Mouse (Mus musculus): Measurements from ENCODE around the gene Rapgef2. TPM values are rescaled to one million over a fixed set of nuclear protein-coding genes. Genes with fewer than 3 reads are reported as not detected.
"Not testable (repeated sequence)": the region's sequence is repeated elsewhere in the genome, so short reads cannot be mapped to it uniquely, and the experiment has no call there.

Rapgef2 gene
- polyA plus RNA-seq, 1 experiment = 0.01 TPM

DNA sequence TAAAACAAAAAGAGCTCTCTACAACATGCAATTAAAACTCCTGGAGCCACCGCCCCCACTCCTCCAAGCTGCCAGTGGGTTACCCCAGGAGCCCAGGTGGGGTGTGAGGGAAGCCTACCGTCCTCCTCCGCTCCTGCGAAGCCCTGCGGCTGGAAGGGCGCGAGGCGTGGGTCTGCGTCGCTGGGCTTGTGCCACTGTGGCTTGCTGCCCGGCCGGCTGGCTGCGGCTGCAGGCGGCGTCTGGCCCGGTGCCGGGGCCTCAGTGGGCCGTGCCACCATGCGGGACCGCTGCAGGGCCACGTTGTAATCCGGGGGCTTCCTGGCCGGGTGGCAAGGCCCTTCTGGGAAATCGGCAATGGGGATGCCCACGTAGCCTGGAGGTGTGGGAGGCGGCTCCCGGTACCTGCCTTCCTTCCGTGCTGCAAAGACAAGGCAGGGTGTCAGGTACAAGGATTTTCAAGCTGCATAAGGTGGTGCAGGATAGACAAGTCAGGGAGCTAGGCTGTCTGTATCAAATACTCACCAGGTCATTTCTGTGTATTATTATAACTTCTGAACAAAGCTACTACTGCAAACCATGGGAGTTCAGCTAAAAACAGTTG lies 219.8 kb downstream of the Rapgef2 start:
- H3K4me3 ChIP-seq (replicated peaks) = no peak overlapping the region
- TF ChIP-seq GATA1 (IDR thresholded peaks at IDR 0.05; ENCODE audit: low read length) (no peak), TAL1 (IDR thresholded peaks at IDR 0.05; ENCODE audit: low read length) (no peak)
- peaks cover 3% of the 10 kb centered on the region for H3K36me3 ChIP-seq (ENCODE audit: control insufficient read depth)
- no peaks in the 10 kb centered on the region for H3K4me1 ChIP-seq (ENCODE audit: control insufficient read depth)
- H3K27me3 ChIP-seq (ENCODE audit: control insufficient read depth) = no peaks in the 10 kb centered on the region
- H3K9me3 ChIP-seq (ENCODE audit: control insufficient read depth, low read length) = no peaks in the 10 kb centered on the region

GRCm38 (mm10) chr3:79064096-79064495 lies 222.2 kb downstream of the Rapgef2 start:
- H3K4me1 ChIP-seq (ENCODE audit: control insufficient read depth) = no peaks in the 10 kb centered on the region
- H3K36me3 ChIP-seq (ENCODE audit: control insufficient read depth) = peaks cover 3% of the 10 kb centered on the region
- no peak for TF ChIP-seq TAL1 (IDR thresholded peaks at IDR 0.05; ENCODE audit: low read length)
- no peak for TF ChIP-seq GATA1 (IDR thresholded peaks at IDR 0.05; ENCODE audit: low read length)
- H3K27me3 ChIP-seq (ENCODE audit: control insufficient read depth) = no peaks in the 10 kb centered on the region
- H3K4me3 ChIP-seq (replicated peaks) = no peak overlapping the region
- no peaks in the 10 kb centered on the region for H3K9me3 ChIP-seq (ENCODE audit: control insufficient read depth, low read length)

- no peaks in the 10 kb centered on the region for H3K9me3 ChIP-seq (ENCODE audit: control insufficient read depth, low read length)
- TF ChIP-seq TAL1 (IDR thresholded peaks at IDR 0.05; ENCODE audit: low read length) = no peak
- TF ChIP-seq GATA1 (IDR thresholded peaks at IDR 0.05; ENCODE audit: low read length) = no peak
- H3K36me3 ChIP-seq (ENCODE audit: control insufficient read depth) = no peaks in the 10 kb centered on the region; the same call in none of the 2 replicates
- H3K27me3 ChIP-seq (ENCODE audit: control insufficient read depth) = no peaks in the 10 kb centered on the region
- no peak overlapping the region for H3K4me3 ChIP-seq (replicated peaks)
- no peaks in the 10 kb centered on the region for H3K4me1 ChIP-seq (ENCODE audit: control insufficient read depth)
Observed at GRCm38 (mm10) chr3:79061426-79061825, 224.9 kb downstream of the Rapgef2 start.

- H3K4me1 ChIP-seq (ENCODE audit: control insufficient read depth); H3K36me3 ChIP-seq (ENCODE audit: control insufficient read depth); H3K9me3 ChIP-seq (ENCODE audit: control insufficient read depth, low read length); H3K4me3 ChIP-seq (replicated peaks); H3K27me3 ChIP-seq (ENCODE audit: control insufficient read depth): not testable (repeated sequence)
Observed at GRCm38 (mm10) chr3:79058491-79058890, 227.8 kb downstream of the Rapgef2 start.

DNA sequence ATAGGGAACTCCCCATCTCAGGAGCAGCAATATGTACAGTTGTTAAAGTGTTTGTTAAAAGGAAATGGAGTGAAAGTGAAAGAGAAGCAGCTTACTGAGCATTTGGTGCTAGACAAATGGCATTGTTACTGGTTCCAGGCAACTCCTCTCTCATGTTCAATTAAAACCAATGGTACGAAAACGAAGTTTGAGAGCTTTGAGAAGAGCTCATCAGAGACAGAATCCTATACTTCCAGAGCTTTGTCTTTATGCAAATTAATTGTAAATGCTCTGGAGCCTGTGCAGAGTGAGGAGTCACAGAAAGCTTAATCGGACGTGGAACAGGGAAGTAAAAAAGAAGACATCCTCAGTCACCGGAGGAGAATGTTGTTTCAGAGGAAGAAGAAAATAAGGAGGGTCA lies 241.1 kb downstream of the Rapgef2 start:
- no peak for TF ChIP-seq GATA1 (IDR thresholded peaks at IDR 0.05; ENCODE audit: low read length)
- TF ChIP-seq TAL1 (IDR thresholded peaks at IDR 0.05; ENCODE audit: low read length) = no peak
- Histone ChIP-seq H3K27me3 (ENCODE audit: control insufficient read depth) (no peaks in the 10 kb centered on the region), H3K4me1 (ENCODE audit: control insufficient read depth) (no peaks in the 10 kb centered on the region), H3K4me3 (replicated peaks) (no peak overlapping the region), H3K9me3 (ENCODE audit: control insufficient read depth, low read length) (no peaks in the 10 kb centered on the region), H3K36me3 (ENCODE audit: control insufficient read depth) (no peaks in the 10 kb centered on the region)

DNA sequence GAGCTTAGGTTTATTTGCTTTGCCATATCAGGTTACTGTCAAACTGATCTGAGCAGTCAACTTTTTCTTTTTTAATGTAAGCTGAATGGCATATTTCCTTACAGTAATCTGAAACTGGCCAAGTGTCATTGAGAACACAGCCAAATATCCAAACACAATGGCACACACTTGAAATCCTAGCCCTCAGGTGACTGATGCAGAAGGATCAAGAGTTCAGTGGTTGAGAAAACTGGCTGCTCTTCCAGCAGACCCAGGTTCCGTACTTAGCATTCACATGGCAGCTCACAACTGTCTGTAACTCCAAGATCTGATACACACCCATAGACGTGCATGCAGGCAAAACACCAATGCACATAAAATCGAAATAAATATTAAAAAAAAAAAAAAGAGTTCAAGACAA lies 243.3 kb downstream of the Rapgef2 start:
- no peak for TF ChIP-seq GATA1 (IDR thresholded peaks at IDR 0.05; ENCODE audit: low read length)
- no peak for TF ChIP-seq TAL1 (IDR thresholded peaks at IDR 0.05; ENCODE audit: low read length)
- Histone ChIP-seq H3K9me3 (ENCODE audit: control insufficient read depth, low read length) (no peaks in the 10 kb centered on the region), H3K27me3 (ENCODE audit: control insufficient read depth) (no peaks in the 10 kb centered on the region), H3K4me1 (ENCODE audit: control insufficient read depth) (no peaks in the 10 kb centered on the region), H3K36me3 (ENCODE audit: control insufficient read depth) (no peaks in the 10 kb centered on the region), H3K4me3 (replicated peaks) (no peak overlapping the region)

DNA sequence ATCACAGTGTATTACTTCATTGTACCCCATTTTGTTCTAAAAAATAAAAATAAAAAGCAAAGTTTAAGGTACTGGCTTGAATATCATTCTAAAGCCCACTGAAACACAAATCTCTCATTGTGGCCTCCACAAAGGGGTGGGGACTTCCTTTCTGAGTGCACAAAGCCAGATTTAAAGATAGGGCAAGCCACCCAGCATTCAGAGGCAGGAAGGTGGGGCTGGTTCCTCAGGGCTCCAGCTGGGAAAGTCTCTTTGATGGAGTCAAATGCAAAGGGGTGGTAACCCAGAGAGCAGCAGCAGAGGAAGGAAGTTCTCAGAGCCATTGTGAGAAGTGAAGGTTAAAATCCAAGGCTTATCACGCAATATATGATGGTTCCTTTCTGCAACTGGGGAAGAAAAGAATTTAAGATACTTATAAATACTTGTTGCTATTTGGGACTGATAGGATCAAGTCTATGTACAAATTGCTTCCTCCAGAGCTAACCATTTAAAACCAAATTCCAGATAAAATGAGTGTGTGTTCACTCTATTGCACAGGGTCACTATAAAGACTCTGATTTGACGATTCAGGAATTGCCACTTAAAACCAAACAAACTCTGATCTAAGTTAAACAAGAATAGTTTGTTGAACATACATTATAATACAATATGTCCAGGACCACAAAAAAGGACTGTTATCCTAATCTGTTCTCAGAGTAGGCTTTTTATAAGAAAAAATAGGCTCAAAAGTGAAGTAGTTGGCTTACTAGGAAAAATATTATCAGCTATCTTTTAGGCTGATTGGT lies 246.5 kb downstream of the Rapgef2 start:
- Histone ChIP-seq H3K4me1 (ENCODE audit: control insufficient read depth) (no peaks in the 10 kb centered on the region), H3K36me3 (ENCODE audit: control insufficient read depth) (no peaks in the 10 kb centered on the region), H3K9me3 (ENCODE audit: control insufficient read depth, low read length) (no peaks in the 10 kb centered on the region), H3K4me3 (replicated peaks) (no peak overlapping the region), H3K27me3 (ENCODE audit: control insufficient read depth) (no peaks in the 10 kb centered on the region)
- TF ChIP-seq TAL1 (IDR thresholded peaks at IDR 0.05; ENCODE audit: low read length) = no peak
- TF ChIP-seq GATA1 (IDR thresholded peaks at IDR 0.05; ENCODE audit: low read length) = no peak

DNA sequence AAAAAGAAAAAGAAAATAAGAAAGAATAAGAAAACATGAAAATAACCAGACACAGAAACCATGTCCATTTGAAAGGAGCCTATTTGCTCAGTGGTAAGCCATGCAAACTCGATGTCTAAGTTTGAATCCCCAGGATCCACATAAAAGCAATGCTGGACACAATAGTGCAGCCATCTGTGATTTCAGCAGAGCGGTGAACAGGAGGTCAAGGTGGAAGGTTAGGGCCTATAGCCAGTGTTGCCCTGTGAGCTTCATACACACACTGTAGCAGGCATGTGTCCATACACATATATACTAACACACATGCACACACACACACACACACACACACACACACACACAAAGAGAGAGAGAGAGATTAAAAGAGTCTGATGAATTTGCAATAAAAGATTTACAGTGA lies 247.3 kb downstream of the Rapgef2 start:
- TF ChIP-seq GATA1 (IDR thresholded peaks at IDR 0.05; ENCODE audit: low read length) = no peak
- no peak for TF ChIP-seq TAL1 (IDR thresholded peaks at IDR 0.05; ENCODE audit: low read length)
- Histone ChIP-seq H3K4me3 (replicated peaks) (no peak overlapping the region), H3K4me1 (ENCODE audit: control insufficient read depth) (no peaks in the 10 kb centered on the region), H3K36me3 (ENCODE audit: control insufficient read depth) (no peaks in the 10 kb centered on the region), H3K9me3 (ENCODE audit: control insufficient read depth, low read length) (no peaks in the 10 kb centered on the region), H3K27me3 (ENCODE audit: control insufficient read depth) (no peaks in the 10 kb centered on the region)

DNA sequence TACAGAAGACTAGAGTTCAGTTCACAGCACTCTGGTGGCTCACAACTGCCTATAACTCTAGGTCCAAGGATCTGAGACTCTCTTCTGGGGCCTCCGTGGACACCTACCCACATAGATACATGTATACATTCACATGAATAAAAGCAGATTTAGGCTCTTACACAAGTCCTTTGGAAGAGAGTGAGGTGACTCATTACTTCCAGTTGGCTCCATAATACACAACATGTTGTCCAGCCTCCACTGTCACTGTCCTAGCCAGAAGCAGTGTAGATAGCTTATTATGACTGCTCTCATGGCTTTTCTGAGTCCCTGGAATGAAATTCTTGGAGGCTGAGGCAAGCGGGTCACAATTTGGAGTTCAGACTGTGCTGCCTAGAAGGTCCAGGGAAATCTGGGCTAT lies 251.9 kb downstream of the Rapgef2 start:
- no peak overlapping the region for H3K4me3 ChIP-seq (replicated peaks)
- TF ChIP-seq GATA1 (IDR thresholded peaks at IDR 0.05; ENCODE audit: low read length) = no peak
- no peak for TF ChIP-seq TAL1 (IDR thresholded peaks at IDR 0.05; ENCODE audit: low read length)
- H3K36me3 ChIP-seq (ENCODE audit: control insufficient read depth) = no peaks in the 10 kb centered on the region
- no peaks in the 10 kb centered on the region for H3K9me3 ChIP-seq (ENCODE audit: control insufficient read depth, low read length)
- H3K4me1 ChIP-seq (ENCODE audit: control insufficient read depth) = no peaks in the 10 kb centered on the region
- H3K27me3 ChIP-seq (ENCODE audit: control insufficient read depth) = no peaks in the 10 kb centered on the region
